Mouse (Mus musculus): Measurements from ENCODE around the gene Fam57b. TPM values are rescaled to one million over a fixed set of nuclear protein-coding genes. Genes with fewer than 3 reads are reported as not detected.

Gene Fam57b
- polyA plus RNA-seq, 1 experiment from 2014 or later = 10.5 TPM

DNA sequence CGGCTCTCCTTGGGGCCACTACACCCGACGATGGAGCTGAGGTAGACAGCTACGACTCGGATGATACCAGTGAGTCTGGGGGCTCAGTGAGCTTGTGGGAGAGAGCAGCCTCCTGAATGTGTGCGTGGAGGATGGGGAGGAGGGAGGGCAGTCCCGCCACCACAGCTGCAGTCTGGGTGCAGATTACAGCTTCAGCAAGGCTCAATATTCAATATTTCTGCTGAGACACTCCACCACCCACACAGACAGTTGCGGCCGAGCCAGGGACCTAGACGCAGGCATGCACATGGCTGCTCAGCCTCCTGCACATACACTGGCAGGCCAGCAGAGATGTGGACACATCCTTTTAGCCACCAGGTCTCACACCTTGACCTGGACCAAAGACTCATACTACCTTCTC, 51.3 kb downstream of the Fam57b start:
- no peak overlapping the region for H3K27ac ChIP-seq (ENCODE audit: low read depth, low read length)
- no peaks in the 10 kb centered on the region for H3K9me3 ChIP-seq (ENCODE audit: control insufficient read depth, low read length)
- peaks cover 22% of the 10 kb centered on the region for H3K4me1 ChIP-seq (ENCODE audit: control insufficient read depth, insufficient read depth, low read length)
- H3K4me3 ChIP-seq (ENCODE audit: low read depth, low read length) = peak overlapping the region; percentile 56
- H3K36me3 ChIP-seq (ENCODE audit: control insufficient read depth, insufficient read depth, low read length) = peaks cover 12% of the 10 kb centered on the region; the same call in 1 of the 2 replicates
- peak overlapping the region; percentile 80 for H3K9ac ChIP-seq (ENCODE audit: low read length)
- 28% methylated on average over 10 of the region's 10 CpGs for WGBS
- ATAC-seq (ENCODE audit: low FRiP score) = peak; percentile 12; the same call in 1 of the 2 replicates
- peak overlapping the region; percentile 100 for H3K4me2 ChIP-seq
- no peak for DNase-seq (ENCODE audit: low spot score, missing footprints)
- peaks cover 17% of the 10 kb centered on the region for H3K27me3 ChIP-seq (ENCODE audit: control insufficient read depth, insufficient read depth, low read length)

DNA sequence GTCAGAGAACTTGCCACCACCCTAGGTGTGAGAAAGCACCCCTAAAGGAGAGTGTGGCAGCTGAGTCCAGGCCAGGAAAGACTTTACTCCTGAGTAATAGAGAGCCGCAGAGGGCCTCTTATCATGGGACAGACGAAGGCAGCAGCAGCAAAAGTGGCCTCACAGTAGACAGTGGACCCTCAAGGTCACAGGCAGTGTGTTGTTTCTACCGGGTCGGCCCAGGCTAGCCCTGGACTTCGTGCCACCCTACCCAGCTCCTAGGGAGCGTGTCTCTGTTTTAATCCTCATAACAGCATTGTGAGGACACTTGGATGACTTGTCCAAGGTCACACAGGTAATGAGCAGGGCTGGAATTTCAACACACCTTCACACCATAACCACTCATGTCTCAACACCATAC, 52.7 kb downstream of the Fam57b start:
- WGBS = 90% methylated on average over 6 of the region's 6 CpGs
- ATAC-seq (ENCODE audit: low FRiP score) (no peak), DNase-seq (ENCODE audit: low spot score, missing footprints) (no peak)
- Histone ChIP-seq H3K4me1 (ENCODE audit: control insufficient read depth, insufficient read depth, low read length) (peaks cover 22% of the 10 kb centered on the region), H3K4me2 (no peak overlapping the region), H3K9ac (ENCODE audit: low read length) (no peak overlapping the region), H3K36me3 (ENCODE audit: control insufficient read depth, insufficient read depth, low read length) (peaks cover 13% of the 10 kb centered on the region; the same call in 1 of the 2 replicates), H3K9me3 (ENCODE audit: control insufficient read depth, low read length) (no peaks in the 10 kb centered on the region), H3K27ac (ENCODE audit: low read depth, low read length) (no peak overlapping the region), H3K27me3 (ENCODE audit: control insufficient read depth, insufficient read depth, low read length) (peaks cover 17% of the 10 kb centered on the region), H3K4me3 (ENCODE audit: low read depth, low read length) (no peak overlapping the region)

DNA sequence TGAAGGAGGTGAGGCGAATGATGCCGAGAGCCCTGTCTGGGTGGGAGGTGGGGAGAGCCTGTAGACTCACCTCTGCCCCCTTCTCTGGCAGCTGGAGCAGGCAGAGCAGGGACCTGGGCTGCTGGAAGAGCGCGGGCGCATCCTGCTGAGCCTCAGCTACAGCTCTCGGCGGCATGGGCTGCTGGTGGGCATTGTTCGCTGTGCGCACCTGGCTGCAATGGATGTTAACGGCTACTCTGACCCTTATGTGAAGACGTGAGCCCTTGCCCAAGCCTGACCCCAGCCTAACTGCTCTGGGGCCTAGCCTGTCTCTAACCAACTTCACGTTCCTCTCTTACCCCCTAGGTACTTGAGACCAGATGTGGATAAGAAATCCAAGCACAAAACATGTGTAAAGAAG, 53.7 kb downstream of the Fam57b start:
- 0 out of 2 replicates have a peak overlapping the region, but pooled peaks have one; percentile 28 for H3K9ac ChIP-seq (ENCODE audit: low read length)
- DNase-seq (ENCODE audit: low spot score, missing footprints) (no peak), ATAC-seq (ENCODE audit: low FRiP score) (no peak)
- 36% methylated on average over 12 of the region's 12 CpGs for WGBS
- no peak overlapping the region for H3K27ac ChIP-seq (ENCODE audit: low read depth, low read length)
- peaks cover 17% of the 10 kb centered on the region for H3K27me3 ChIP-seq (ENCODE audit: control insufficient read depth, insufficient read depth, low read length)
- peaks cover 22% of the 10 kb centered on the region for H3K4me1 ChIP-seq (ENCODE audit: control insufficient read depth, insufficient read depth, low read length)
- peaks cover 19% of the 10 kb centered on the region; the same call in 1 of the 2 replicates for H3K36me3 ChIP-seq (ENCODE audit: control insufficient read depth, insufficient read depth, low read length)
- H3K9me3 ChIP-seq (ENCODE audit: control insufficient read depth, low read length) = no peaks in the 10 kb centered on the region
- H3K4me2 ChIP-seq = no peak overlapping the region
- H3K4me3 ChIP-seq (ENCODE audit: low read depth, low read length) = no peak overlapping the region

DNA sequence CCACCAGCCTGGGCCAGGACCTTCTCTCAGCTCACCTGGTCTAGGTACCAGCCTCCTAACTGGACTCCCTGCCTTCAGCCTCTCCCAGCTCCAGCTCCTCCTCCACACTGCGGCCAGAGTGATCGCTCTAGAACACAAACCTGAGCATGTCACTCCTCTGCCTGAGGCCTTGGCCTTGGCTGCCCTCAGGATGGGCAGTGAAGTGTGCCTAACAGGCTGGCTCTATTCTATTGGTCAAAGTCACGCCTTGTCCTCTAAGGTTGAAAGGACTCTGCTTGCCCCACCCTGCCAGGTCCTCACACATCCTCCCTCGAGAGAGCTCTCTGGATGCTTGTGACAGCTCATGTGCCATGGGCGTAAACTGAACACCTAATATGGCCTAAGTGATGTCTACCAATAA, 56.0 kb downstream of the Fam57b start:
- ATAC-seq (ENCODE audit: low FRiP score) (no peak), DNase-seq (ENCODE audit: low spot score, missing footprints) (no peak)
- H3K27me3 ChIP-seq (ENCODE audit: control insufficient read depth, insufficient read depth, low read length) = peaks cover 12% of the 10 kb centered on the region
- 87% methylated on average over 5 of the region's 5 CpGs for WGBS
- no peak overlapping the region for H3K4me2 ChIP-seq
- H3K9ac ChIP-seq (ENCODE audit: low read length) = no peak overlapping the region
- peaks cover 14% of the 10 kb centered on the region for H3K4me1 ChIP-seq (ENCODE audit: control insufficient read depth, insufficient read depth, low read length)
- H3K9me3 ChIP-seq (ENCODE audit: control insufficient read depth, low read length) = no peaks in the 10 kb centered on the region
- no peak overlapping the region for H3K27ac ChIP-seq (ENCODE audit: low read depth, low read length)
- H3K36me3 ChIP-seq (ENCODE audit: control insufficient read depth, insufficient read depth, low read length) = peaks cover 21% of the 10 kb centered on the region; the same call in 1 of the 2 replicates
- H3K4me3 ChIP-seq (ENCODE audit: low read depth, low read length) = no peak overlapping the region

DNA sequence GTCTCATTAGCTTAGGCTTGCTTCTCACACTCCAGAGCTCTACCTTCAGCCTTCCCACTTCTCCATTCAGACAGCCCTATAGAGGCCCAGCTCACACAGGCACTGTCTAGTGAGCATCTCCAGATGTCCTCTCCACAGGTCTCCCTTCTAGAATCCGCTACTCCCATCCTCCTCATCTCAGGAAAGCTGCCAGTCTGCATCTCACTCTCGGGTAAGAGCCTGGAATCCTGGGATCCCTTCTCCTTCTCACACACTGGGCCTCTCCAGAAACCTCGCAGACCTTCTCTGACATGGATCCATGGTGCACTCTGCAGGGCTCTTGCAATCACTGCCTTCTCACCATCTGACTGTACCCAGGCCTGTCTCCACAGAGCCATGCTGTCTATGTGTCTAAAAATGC, 58.2 kb downstream of the Fam57b start:
- ATAC-seq (ENCODE audit: low FRiP score) = no peak
- no peak overlapping the region for H3K4me3 ChIP-seq (ENCODE audit: low read depth, low read length)
- H3K9me3 ChIP-seq (ENCODE audit: control insufficient read depth, low read length) = no peaks in the 10 kb centered on the region
- H3K4me2 ChIP-seq = no peak overlapping the region
- H3K36me3 ChIP-seq (ENCODE audit: control insufficient read depth, insufficient read depth, low read length) = peaks cover 26% of the 10 kb centered on the region
- H3K27me3 ChIP-seq (ENCODE audit: control insufficient read depth, insufficient read depth, low read length) = no peaks in the 10 kb centered on the region; the same call in 1 of the 2 replicates
- H3K9ac ChIP-seq (ENCODE audit: low read length) = no peak overlapping the region
- peaks cover 9% of the 10 kb centered on the region for H3K4me1 ChIP-seq (ENCODE audit: control insufficient read depth, insufficient read depth, low read length)
- no peak for DNase-seq (ENCODE audit: low spot score, missing footprints)
- no peak overlapping the region for H3K27ac ChIP-seq (ENCODE audit: low read depth, low read length)
- WGBS = 85% methylated on average over 3 of the region's 3 CpGs

DNA sequence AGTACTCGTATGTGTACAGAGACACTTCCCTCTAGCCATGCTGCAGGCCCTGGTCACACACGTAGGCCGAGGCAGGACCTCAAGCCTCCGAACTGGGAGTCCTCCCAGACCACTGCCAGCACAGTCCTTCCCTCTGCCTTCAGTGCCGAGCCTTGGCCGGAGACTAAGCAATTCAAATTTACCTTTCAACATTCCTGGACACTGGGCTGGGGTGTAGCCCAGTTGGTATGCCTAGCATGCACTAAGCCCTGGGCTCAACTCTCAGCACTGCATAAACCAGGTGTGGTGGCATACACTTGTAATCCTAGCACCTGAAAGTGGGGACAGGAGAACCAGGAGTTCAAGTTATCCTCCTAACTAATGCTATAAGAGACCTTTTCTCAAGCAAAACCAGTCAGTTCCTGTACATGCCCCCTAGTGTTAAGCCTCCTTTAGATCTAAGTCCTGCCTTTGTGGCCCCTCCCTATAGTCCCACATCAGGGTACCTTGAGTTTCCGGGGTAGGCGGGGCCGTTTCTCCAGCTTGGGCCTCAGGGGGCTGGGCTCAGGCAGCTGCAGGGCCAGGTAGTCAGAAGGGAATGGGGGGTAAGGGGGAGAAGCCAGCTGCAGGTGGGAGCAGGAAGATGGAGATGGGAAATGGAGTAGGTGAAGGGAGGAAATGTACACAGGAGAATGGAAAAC, 59.4 kb downstream of the Fam57b start:
- no peak overlapping the region for H3K4me2 ChIP-seq
- H3K27ac ChIP-seq (ENCODE audit: low read depth, low read length) = no peak overlapping the region
- H3K9ac ChIP-seq (ENCODE audit: low read length) = no peak overlapping the region
- no peaks in the 10 kb centered on the region for H3K9me3 ChIP-seq (ENCODE audit: control insufficient read depth, low read length)
- WGBS = 74% methylated on average over 9 of the region's 9 CpGs
- H3K4me3 ChIP-seq (ENCODE audit: low read depth, low read length) = no peak overlapping the region
- DNase-seq (ENCODE audit: low spot score, missing footprints) = no peak
- peaks cover 10% of the 10 kb centered on the region for H3K4me1 ChIP-seq (ENCODE audit: control insufficient read depth, insufficient read depth, low read length)
- no peak for ATAC-seq (ENCODE audit: low FRiP score)
- H3K27me3 ChIP-seq (ENCODE audit: control insufficient read depth, insufficient read depth, low read length) = no peaks in the 10 kb centered on the region; the same call in 1 of the 2 replicates
- peaks cover 26% of the 10 kb centered on the region for H3K36me3 ChIP-seq (ENCODE audit: control insufficient read depth, insufficient read depth, low read length)

DNA sequence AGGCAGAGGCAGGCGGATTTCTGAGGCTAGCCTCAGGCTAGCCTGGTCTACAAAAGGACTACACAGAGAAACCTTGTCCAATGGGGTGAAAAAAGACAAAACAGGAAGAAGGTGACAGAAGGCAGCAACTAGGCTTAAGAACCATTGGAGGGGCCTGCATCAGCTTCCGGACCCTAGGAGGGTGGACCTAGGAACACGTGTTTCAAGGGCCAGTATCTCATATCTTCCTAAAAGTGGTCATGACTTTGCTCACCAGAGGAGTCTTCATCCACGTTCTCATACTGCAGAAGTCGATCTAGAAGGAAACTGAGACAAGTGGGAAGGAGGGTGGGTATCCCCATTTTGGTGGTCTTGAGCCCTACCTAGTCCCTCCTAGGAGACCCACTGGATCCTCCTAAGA, 63.5 kb downstream of the Fam57b start:
- DNase-seq (ENCODE audit: low spot score, missing footprints) = no peak
- Histone ChIP-seq H3K9ac (ENCODE audit: low read length) (peak overlapping the region; percentile 81), H3K36me3 (ENCODE audit: control insufficient read depth, insufficient read depth, low read length) (peaks cover 19% of the 10 kb centered on the region), H3K4me3 (ENCODE audit: low read depth, low read length) (peak overlapping the region; percentile 57), H3K27me3 (ENCODE audit: control insufficient read depth, insufficient read depth, low read length) (no peaks in the 10 kb centered on the region), H3K4me2 (peak overlapping the region; percentile 66), H3K9me3 (ENCODE audit: control insufficient read depth, low read length) (no peaks in the 10 kb centered on the region), H3K27ac (ENCODE audit: low read depth, low read length) (no peak overlapping the region), H3K4me1 (ENCODE audit: control insufficient read depth, insufficient read depth, low read length) (peaks cover 26% of the 10 kb centered on the region)
- WGBS = 83% methylated on average over 5 of the region's 5 CpGs
- ATAC-seq (ENCODE audit: low FRiP score) = no peak

DNA sequence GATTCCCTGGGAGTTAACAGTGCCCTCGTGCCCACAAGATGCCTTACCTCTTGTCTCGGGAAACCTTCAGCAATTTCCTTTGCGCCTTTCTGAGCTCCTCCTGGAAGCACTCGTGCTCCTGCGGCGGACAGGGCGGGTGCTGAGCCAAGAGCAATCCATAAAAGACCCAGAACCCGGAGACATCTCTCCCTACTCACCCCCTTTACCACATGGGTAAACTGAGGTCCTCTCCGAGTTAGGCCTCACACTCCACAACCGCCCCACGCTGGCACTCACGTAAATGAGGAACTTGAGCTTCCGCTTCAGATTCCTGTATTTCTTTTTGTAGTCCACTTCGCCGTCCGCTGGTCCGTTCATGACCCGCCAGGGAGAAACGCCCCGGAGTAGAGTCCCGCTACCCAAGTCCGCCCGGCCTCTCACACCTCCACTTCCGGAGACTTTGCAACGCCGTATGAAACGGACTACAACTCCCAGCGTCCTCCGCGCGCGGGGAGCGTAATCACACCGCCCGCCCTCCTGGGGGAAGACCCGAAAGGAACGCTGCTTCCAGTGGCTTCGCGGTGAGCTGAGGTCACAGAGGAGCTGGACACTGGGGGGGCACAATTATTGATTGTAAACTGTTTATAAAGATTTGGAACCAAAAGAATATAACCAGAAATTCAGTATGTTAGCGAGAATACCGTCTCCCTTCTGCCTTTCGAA, 64.1 kb downstream of the Fam57b start, which contains the start of gene Hirip3:
Hirip3 (plus strand) TSS at position 544 of the 702 bp plus-strand sequence.
- peak; percentile 90 for ATAC-seq (ENCODE audit: low FRiP score)
- peak within 1 kb of the TSS; percentile 57 for H3K4me3 ChIP-seq (ENCODE audit: low read depth, low read length)
- H3K9me3 ChIP-seq (ENCODE audit: control insufficient read depth, low read length) = no peaks in the 10 kb centered on the region
- peak; percentile 99 for DNase-seq (ENCODE audit: low spot score, missing footprints)
- H3K27me3 ChIP-seq (ENCODE audit: control insufficient read depth, insufficient read depth, low read length) = no peaks in the 10 kb centered on the region
- 3% methylated on average over 42 of the region's 42 CpGs for WGBS
- peaks cover 26% of the 10 kb centered on the region for H3K4me1 ChIP-seq (ENCODE audit: control insufficient read depth, insufficient read depth, low read length)
- H3K27ac ChIP-seq (ENCODE audit: low read depth, low read length) = peak within 1 kb of the TSS; percentile 77
- peak within 1 kb of the TSS; percentile 81 for H3K9ac ChIP-seq (ENCODE audit: low read length)
- peak within 1 kb of the TSS; percentile 66 for H3K4me2 ChIP-seq
- H3K36me3 ChIP-seq (ENCODE audit: control insufficient read depth, insufficient read depth, low read length) = peaks cover 22% of the 10 kb centered on the region

Measured in midbrain, embryonic 11.5 days (tissue).